Mouse (Mus musculus) heart, adult 2 months (tissue): ENCODE data around the gene Odf3.

ENCODE experiments used
- CTCF ChIP-seq: fragments of 200-600 bp; IDR thresholded peaks from 2 replicates; pipeline ENCODE4 v1.8.1; 2022; ENCODE audit warnings: antibody characterized with exemption, mild to moderate bottlenecking, moderate library complexity
- EP300 ChIP-seq: fragments of 200-500 bp; IDR thresholded peaks from 2 replicates; pipeline ENCODE4 v1.6.1; 2011; ENCODE audit warnings: low read depth, low read length, control low read depth; ENCODE audit not compliant: insufficient read depth
- POLR2A ChIP-seq: fragments of 200-500 bp; IDR thresholded peaks from 2 replicates; pipeline ENCODE4 v1.6.1; 2011; ENCODE audit warnings: mild to moderate bottlenecking, low read depth, low read length, control low read depth; ENCODE audit not compliant: insufficient read depth

- no peak for TF ChIP-seq CTCF
- TF ChIP-seq EP300 = no peak
- TF ChIP-seq POLR2A = no peak
Observed at GRCm38 (mm10) chr7:140820173-140820572, 27.4 kb upstream of the Odf3 start.
